Mouse (Mus musculus) layer of hippocampus, postnatal 10 days (tissue): ENCODE measurements around the gene Caml. TPM values are rescaled to one million over a fixed set of nuclear protein-coding genes. Genes with fewer than 3 reads are reported as not detected.
A peak's percentile ranks its signal among the peaks of the same experiment; 100 is the strongest.
"Not testable (repeated sequence)": the region's sequence is repeated elsewhere in the genome, so short reads cannot be mapped to it uniquely, and the experiment has no call there.

ENCODE experiments used
- DNase-seq, 2 experiments: peaks; one replicate each; pipeline ENCODE4 v3.0.0; 2021; ENCODE audit warnings: low spot score in 2 of 2
- long read RNA-seq: library from polyadenylated mRNA; stranded (forward); transcript quantifications from one replicate; pipeline ENCODE4 v2.0.0, GENCODE M21; 2023
- total RNA-seq, 2 experiments: library from RNA; stranded (reverse); gene quantifications; 2 replicates each; pipeline ENCODE4 v1.2.3; 2021

Caml gene
- 10 to 100 TPM; 51.5 to 59.9 TPM for total RNA-seq
- long read RNA-seq, transcript Caml-201 (4 exons, 1,382 nt) = major isoform, 64 of 81 reads
- long read RNA-seq, partial matches to known transcripts = 11 of 81 reads
- long read RNA-seq, other reads (novel, unspliced or antisense) = 4 of 81 reads

DNA sequence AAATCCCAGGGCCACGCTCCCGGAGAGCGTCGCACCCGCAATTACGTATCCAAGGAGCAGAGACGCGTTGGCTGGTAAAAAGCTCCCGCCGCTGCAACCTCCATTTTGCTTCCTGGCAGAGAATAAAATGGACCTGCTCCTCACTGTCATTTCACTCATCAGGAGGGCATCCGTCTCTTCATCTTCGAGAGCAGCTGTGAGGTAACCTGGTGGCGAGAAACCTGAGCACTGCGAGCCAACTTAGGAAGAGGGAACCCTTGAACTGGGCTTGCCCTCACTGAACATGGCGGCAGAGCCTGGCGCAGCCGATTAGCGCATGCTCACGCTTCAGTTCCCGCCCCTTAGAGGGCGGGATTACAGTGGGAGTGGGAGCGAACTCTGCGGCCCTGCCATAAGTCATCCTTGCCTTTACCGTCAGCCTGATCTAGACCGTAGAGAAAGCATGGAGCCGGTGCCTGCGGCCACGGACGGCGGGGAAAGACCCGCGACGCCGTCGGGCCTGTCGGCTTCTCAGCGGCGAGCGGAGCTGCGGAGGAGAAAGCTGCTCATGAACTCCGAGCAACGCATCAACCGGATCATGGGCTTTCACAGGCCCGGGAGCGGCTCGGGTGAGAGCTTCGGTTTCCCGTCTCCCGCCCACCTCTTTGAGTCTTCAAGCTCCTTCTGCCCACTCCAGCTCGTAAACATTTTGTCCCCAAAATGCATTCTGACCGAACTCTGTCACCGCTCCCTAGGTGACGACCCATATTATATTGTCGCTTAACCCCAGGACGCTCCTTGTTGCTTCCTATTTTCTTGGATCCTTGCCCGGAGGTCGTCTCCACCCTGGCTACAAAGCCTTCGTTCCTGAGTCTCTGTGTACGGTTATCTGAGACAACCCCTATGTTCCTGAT is at the start of gene Caml:
Gene Caml, plus strand, starts transcription at position 357 of the 893 bp plus-strand sequence.
- peak; percentile 85 to 87 for DNase-seq

DNA sequence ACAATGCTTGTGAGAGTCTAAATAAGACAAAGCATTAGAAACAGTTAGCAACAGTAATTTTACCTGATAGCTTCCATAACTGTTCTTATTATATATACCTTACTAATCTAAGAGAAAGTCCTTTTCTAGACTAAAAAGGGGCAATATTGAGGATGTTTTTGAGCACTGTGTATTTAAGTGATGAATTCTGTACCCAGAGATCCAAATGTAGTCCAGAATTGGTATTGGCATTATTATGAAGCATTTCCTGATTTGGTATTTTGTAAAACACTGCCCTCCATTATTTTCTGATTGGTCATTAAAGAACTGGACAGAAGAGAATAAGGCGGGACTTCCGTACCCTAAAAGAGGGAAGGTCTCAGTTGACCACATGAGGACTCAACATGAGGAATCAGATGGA is 49.4 kb upstream of the Caml start, which contains the start of gene Tmed9:
Gene Tmed9, plus strand, starts transcription at position 301 of the 400 bp plus-strand sequence.
- DNase-seq = no peak

DNA sequence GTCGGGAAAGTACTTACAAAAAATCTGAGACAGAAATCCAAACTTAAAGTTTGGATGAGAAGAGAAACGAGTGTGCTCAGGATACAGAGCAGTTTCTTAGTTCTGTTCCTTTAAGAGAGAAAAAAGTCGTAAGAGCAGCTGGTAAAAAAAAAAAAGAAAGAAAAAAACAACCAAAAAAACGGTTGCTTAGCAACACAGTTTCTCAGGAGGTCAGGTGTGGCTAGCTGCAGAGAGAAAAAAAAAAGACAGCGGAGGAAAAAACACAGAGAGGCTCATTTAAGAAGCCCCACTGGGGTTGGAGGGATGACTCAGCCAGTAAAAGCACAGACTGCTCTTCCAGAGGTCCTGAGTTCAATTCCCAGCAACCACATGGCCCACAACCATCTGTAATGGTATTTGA is 48.5 kb upstream of the Caml start:
- no peak for DNase-seq

DNA sequence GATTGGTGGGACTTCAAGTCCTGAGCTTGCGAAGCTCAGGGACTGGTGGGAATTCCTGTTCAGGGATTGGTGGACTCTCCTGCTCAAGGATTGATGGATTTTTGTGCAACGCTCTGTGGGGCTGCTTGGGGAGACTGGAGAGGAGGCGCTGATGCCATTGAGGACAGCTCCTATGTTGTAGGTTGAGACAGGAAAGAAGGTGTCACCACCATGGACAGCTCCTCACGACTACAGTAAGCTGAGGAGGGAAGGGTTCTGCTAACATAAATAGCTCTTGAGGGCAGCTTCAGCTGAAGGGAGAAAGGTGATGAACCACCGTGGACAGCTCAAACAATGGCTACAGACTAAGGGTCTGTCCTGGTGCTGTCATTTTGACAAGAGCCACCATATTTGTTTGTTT is 46.9 kb upstream of the Caml start:
- DNase-seq = no peak

DNA sequence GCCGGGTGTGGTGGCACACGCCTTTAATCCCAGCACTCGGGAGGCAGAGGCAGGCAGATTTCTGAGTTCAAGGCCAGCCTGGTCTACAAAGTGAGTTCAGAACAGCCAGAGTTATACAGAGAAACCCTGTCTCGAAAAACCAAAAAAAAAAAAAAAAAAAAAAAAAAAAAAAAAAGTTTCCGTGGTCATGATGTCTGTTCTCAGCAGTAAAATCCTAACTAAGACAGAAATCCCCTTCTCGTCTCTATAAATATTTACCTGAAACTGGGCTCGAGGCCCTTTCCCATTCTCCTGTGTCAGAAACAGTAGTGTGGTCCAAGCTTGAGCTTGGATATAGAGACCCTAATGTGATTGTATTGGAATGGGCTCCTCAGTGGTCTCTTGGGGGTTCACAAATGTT is 45.9 kb upstream of the Caml start:
- DNase-seq = not testable (repeated sequence)

DNA sequence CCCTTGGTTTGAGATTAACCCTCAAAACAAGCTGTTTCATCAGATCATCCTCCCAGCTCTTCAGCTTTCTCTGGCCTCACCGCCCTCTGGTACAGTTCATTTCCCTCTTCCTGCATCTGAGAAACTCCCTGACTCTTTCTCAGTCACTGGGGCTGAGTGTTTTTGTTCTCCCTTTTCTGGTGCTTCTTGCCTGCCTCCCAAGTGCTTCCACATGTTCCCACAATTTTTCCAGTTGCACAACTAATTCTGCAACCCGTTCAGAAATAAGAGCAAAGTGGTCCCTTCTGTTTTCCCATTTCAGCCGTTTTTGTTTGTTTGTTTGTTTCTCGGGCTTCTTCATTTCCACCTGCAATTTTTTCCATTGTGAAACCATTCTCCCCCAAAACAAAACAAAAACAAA is 44.7 kb upstream of the Caml start:
- DNase-seq = no peak

DNA sequence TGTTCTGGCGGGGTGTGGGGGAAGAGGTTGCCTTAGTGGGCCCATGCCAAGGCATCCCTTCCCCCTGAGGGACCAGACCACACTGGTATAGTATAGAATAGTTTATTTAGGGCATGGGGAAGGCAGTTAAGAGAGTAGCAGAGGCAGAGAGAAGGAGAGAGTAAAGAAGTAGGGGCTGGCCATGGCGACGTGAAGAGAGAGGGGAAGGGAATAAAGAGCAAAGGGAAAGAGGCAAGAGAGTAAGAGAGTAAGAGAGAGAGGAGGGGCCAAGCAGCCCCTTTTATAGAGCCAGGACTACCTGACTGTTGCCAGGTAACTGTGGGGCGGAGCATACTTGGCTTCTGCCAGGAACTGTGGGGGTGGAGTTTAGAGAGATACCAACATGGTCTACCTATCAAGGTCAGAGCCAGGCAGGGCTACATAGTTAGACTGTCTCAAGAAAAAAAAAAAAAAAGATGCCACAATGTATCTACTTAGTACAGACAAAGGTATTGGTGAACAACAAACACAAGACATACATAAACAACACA is 30.8 kb upstream of the Caml start:
- no peak for DNase-seq

DNA sequence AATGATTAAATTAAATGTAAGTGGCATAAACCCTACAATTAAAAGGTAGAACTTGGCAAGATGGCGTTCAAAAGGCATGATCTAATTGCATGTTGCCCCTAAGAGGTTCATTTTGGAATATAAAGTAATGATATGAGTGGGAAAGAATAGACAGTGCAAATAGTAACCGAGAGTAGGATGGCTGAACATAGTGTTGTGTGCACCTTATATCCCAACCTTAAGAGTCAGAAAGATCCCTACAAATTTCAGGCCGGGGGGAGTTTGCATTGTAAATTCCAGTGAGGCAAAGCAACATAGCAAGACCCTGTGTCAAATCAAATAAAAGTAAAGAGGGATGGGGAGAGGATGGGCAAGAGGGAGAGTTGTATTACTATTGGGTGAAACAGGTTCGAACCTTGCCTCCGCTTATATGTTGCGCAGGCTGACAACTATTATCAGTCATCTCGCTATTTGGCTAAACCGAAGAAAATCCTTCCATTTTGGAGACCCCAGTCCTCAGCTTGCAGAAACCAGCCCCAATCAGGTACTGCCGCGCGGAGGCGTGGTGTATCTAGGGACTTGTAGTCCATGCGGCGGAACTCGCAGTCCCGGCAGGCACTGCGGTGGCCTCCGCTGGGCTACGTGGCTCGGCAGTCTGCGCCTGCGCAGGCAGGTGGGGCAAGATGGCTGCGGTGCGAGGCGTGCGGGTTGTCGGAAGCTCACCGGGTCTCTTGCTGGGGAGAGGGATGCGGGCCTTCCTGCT is 30.1 kb upstream of the Caml start:
- DNase-seq = peak; percentile 96 to 98

DNA sequence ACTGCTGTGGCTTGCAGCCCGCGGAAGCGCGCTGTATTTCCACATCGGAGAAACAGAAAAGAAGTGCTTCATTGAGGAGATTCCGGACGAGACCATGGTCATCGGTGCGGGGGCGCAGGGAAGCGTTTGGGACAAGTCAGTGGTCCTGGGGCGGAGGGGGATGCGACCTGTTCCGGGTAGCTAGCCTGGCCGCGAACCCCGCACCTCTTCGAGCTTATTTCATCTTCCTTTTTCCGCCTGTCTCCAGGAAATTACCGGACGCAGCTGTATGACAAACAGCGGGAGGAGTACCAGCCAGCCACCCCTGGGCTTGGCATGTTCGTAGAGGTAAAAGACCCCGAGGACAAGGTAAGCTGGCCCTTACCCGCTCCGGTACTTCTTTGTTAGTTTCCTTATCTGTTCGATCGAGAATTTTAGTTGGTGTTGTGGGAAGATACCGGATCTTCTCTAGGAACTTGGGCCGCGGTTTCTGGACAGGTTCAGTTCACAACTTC is 29.5 kb upstream of the Caml start:
- no peak for DNase-seq

DNA sequence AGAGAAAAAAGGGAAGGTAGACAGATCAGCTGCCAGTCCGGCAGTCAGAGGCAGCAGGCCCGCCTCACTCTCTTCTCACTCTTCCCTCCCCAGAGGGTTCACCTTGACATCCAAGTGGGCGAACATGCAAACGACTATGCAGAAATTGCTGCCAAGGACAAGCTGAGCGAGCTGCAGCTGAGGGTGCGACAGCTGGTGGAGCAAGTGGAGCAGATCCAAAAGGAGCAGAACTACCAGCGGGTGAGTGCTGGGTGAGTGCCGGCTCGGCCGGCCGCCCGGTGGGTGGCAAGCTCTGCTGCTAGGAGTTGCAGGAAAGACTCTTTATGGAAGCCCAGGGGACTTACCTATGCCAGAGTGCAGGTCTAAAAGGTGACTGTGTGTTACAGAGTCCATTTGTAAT is 27.4 kb upstream of the Caml start:
- DNase-seq = peak in 1 of 2 experiments; percentile 47

DNA sequence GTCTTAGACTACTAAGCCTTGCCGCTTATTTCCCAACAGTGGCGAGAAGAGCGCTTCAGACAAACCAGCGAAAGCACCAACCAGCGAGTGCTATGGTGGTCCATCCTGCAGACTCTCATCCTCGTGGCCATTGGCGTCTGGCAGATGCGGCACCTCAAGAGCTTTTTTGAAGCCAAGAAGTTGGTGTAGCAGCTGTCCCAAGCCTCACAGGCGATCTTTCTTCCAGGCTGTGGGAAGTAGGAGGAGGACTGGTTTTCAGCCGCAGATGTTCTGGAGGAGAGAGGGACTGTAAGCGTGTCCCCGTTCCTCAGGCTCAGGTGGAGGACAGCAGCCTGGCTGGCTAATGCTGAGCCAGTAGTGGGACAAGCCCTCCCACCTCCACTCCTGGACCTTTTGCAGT is 26.0 kb upstream of the Caml start:
- DNase-seq = no peak

DNA sequence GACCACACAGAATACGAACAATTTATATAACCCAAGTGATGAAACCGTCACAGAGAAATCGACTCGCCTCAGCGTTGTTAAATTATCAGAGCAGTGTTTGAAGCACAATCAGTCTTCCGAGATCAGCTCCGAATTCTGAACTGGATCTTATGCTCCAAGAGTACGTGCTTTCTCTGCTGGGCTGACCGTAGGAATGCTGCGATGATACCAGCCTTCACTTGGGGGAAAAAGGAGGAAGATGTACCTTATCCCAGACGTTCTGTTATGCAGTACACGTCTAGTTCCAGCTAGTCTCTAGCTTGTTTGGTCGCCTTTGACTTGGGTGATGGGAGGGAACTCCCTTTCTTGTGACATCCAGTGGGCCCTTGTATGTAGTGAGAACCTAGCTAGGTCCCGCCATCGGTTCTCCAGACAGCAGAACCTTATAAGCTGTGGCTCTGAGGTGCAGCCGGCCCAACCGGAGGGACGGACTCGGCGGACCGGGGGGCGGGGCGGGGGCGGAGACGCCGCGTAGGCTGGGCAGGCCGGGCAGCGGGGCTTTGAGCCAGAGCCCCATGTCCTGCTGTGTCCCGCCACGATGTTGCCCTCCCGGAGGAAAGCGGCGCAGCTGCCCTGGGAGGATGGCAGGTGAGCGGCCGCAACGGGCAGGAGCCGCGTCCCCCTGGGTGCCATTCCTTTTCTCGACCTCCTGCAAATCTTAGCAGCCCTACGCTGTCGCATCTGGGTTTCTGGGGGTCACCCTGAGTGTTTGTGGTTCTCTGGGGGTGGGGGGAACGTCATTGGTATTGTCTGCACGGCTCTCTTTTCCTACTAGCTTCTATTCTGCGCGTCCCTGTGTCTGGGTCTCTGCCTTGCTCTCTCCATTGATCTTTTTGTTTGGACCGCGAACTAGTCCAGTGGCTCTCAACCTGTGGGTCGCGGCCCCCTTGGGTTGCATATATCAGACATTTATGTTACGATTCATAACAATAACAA is 23.0 kb upstream of the Caml start, which contains the start of gene B4galt7:
Gene B4galt7, plus strand, starts transcription at position 331 of the 975 bp plus-strand sequence.
- peak; percentile 80 to 88 for DNase-seq

DNA sequence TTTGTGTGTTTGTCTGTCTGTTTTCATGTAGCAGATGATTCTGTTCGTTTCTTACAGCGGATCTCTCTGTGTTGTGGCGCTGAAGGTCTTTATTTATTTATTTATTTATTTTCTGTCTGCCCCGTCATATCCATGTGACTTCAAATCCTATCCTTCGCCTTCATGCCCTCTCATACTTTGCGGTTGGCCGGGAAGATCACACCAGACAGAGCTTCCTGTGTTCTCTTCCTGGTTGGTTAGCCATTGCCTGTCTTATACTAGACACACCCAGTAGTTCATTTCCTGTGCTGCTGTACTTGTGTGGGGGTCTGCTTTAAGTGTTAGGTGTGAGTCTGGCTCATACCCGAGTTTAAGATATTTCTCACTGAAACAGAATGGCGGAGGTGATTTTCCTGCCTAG is 22.1 kb upstream of the Caml start:
- DNase-seq = no peak

DNA sequence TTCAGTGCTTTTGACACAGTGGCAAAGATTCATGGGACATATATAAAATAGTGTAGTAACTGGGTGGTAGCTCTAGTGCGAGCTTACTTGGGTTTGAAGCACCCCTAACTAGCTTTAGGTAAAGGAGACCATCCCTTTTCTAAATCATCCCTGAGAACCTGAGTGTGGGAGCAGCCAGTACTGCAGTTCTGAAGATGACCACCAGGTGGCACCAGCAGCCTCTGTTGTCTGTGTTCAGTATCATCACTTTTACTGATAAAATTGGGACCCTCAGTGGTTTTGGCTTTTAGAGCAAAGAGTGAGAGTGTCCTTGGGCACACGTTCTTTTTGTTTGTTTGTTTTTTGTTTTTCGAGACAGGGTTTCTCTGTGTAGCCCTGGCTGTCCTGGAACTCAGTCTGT is 21.2 kb upstream of the Caml start:
- DNase-seq = peak; percentile 93 to 96

DNA sequence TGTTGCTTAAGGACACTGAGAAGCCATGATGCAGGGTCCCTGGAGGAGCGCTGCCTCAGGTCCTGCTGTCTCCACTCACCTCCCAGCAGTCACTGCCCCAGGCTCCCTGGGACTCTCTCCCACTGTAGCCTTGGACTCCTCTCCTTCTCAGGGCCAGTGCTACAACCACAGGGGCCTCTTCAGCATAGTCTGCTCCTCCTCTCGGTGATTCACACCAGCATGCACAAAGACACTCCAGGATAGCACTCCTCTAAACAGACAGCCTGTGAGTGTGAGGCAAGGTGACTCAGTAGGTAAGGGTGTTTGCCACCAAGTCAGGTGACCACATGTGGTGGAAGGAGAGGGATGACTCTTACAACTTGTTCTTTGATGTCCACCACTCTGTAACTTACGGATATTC is 18.2 kb upstream of the Caml start:
- no peak for DNase-seq

DNA sequence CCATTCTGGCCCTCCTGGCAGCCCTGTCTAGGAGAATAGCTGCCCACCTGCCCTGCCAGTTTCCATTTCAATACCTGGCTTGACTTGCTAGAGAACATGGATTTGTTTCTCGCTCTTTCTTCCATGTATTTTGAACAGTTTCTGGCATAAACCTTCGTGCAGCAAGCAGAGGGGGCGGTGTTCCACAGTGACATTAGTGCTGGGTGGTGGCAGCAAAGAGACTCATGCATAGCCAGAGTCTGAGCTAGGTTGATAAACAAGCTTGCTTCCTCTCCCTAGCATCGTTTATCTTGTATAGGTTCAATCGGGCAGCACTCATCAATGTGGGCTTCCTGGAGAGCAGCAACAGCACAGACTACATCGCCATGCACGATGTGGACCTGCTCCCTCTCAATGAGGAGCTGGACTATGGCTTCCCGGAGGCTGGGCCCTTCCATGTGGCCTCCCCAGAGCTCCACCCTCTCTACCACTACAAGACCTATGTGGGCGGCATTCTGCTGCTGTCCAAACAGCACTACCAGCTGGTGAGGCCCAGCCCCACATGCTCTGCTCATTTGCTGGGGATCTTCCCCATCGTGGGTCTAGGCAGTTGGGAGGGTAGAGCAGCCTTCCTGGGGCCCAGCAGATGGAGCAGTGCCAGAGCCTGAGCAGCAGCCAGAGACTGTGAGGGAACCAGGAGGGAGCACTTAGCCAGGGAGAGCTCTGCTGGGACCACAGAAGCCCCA is 15.7 kb upstream of the Caml start:
- peak; percentile 23 to 33 for DNase-seq

DNA sequence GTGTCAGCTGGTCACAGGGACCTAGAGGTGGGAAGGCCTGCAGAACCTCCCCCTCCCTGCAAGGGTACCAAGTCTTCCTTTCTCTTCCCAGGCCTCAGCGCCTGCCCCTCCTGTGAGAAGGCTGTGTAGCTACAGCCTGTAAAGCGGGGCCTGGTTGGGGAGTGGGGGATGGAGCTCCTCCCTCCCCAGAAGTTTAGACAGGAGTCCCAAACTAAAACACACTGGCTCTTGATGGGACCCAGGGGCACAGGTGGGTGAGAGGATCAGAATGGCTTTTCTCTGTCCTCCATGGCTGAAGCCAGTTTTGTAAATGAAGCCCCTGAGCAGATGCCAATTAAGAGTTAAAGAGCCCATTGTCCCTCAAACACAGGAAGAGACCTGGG is 15.2 kb upstream of the Caml start:
- no peak for DNase-seq

DNA sequence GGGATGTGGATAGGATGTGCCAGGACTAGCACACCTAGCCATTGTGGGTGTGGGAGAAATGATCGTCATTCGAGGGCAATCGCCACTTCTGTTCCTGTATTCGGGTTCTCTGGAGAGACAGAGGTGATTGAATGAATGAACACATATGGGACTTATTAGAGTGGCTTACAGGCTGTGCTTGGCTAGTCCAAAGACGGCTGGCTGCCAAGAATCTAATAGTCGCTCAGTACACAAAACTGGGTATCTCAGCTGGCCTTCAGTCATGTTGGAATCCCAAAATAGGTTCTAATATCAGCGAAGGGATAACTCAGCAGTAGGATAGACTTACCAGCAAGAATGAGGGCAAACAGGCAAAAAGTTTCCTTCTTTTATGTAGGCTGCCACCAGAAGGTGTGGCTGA is 10.8 kb upstream of the Caml start:
- no peak for DNase-seq

DNA sequence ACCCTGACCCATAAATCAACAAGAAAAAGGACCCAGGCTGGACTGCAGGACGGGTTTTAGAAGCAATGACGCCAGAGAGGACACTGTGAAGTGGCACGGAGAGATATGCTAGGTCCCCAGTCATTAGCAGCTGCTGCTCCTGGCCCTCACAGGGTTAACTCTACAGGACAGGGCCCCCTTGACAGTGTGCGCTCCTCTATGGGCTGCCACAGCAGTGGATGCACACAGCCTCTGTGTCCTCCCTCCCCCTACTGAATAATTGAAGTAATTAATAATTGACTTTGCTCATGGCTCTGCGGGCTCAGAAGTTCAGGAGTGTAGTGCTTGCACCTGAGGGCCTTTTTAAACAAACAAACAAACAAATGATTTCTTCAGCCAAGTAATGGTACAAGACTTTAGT is 9.3 kb upstream of the Caml start:
- DNase-seq = no peak

DNA sequence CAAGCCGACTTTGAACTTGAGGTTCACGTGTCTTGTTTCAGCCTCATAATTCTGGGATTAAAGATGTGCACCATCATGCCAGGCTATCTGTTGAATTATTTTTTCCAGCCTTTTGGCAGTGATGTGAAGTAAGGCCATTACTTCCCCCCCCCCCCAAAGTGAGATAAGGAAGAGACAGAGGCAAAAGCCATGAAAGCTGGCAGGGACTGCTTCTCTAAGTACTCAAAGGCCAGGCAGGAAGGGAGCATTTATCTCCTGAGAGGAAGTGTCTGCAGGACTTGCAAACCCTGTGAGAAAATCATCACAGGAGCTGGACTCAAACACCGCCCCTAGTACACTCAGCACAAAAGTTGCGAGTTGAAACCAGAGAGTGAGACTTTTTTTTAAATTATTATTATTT is 3.5 kb upstream of the Caml start:
- no peak for DNase-seq
